Mouse (Mus musculus): ENCODE measurements around the gene Recql. TPM values are rescaled to one million over a fixed set of nuclear protein-coding genes. Genes with fewer than 3 reads are reported as not detected.
A peak's percentile ranks its signal among the peaks of the same experiment; 100 is the strongest.
"Not testable (repeated sequence)": the region's sequence is repeated elsewhere in the genome, so short reads cannot be mapped to it uniquely, and the experiment has no call there.

Gene Recql
- polyA plus RNA-seq, 1 experiment from 2014 or later, result 26.5 TPM

GRCm38 (mm10) chr6:142362036-142362435 lies 24.9 kb downstream of the Recql start:
- no peak overlapping the region for H3K27ac ChIP-seq
- peaks cover 71% of the 10 kb centered on the region for H3K36me3 ChIP-seq
- no peak for ATAC-seq (ENCODE audit: insufficient number of reproducible peaks, low FRiP score, low TSS enrichment, low read depth)
- no peak overlapping the region for H3K9ac ChIP-seq
- WGBS, result 92% methylated on average over 6 of the region's 6 CpGs
- H3K9me3 ChIP-seq, result no peaks in the 10 kb centered on the region
- H3K4me1 ChIP-seq, result no peaks in the 10 kb centered on the region
- H3K27me3 ChIP-seq, result no peaks in the 10 kb centered on the region
- no peak overlapping the region for H3K4me2 ChIP-seq
- no peak overlapping the region for H3K4me3 ChIP-seq

GRCm38 (mm10) chr6:142357106-142357505 lies 29.8 kb downstream of the Recql start:
- Histone ChIP-seq H3K9me3 (no peaks in the 10 kb centered on the region), H3K27ac (no peak overlapping the region), H3K27me3 (no peaks in the 10 kb centered on the region), H3K9ac (no peak overlapping the region), H3K4me3 (no peak overlapping the region), H3K36me3 (peaks cover 73% of the 10 kb centered on the region), H3K4me2 (no peak overlapping the region), H3K4me1 (no peaks in the 10 kb centered on the region)
- ATAC-seq (ENCODE audit: insufficient number of reproducible peaks, low FRiP score, low TSS enrichment, low read depth), result no peak
- WGBS, result 57% methylated on average over 7 of the region's 7 CpGs

GRCm38 (mm10) chr6:142352099-142352498 lies 34.8 kb downstream of the Recql start:
- H3K4me1 ChIP-seq; H3K27ac ChIP-seq; H3K27me3 ChIP-seq; H3K4me3 ChIP-seq; H3K9ac ChIP-seq; ATAC-seq (ENCODE audit: insufficient number of reproducible peaks, low FRiP score, low TSS enrichment, low read depth); H3K9me3 ChIP-seq; H3K4me2 ChIP-seq: not testable (repeated sequence)
- H3K36me3 ChIP-seq, result peaks cover 65% of the 10 kb centered on the region
- WGBS, result 88% methylated on average over 3 of the region's 3 CpGs

- Histone ChIP-seq H3K4me3 (no peak overlapping the region), H3K36me3 (peaks cover 36% of the 10 kb centered on the region), H3K27ac (no peak overlapping the region), H3K27me3 (no peaks in the 10 kb centered on the region), H3K9ac (no peak overlapping the region), H3K9me3 (no peaks in the 10 kb centered on the region), H3K4me1 (no peaks in the 10 kb centered on the region), H3K4me2 (no peak overlapping the region)
- 79% methylated on average over 11 of the region's 11 CpGs for whole genome bisulfite sequencing
- no peak for ATAC-seq (ENCODE audit: insufficient number of reproducible peaks, low FRiP score, low TSS enrichment, low read depth)
Measured at GRCm38 (mm10) chr6:142347431-142348385, 39.2 kb downstream of the Recql start.

- 42% methylated on average over 12 of the region's 12 CpGs for WGBS
Measured at GRCm38 (mm10) chr6:142346181-142347110, 40.4 kb downstream of the Recql start.

GRCm38 (mm10) chr6:142345440-142346038 lies 41.3 kb downstream of the Recql start, which contains the start of gene Pyroxd1:
Gene Pyroxd1 (plus strand): TSS chr6:142345654.
- H3K27me3 ChIP-seq, result no peaks in the 10 kb centered on the region
- H3K36me3 ChIP-seq, result peaks cover 18% of the 10 kb centered on the region
- H3K4me1 ChIP-seq, result no peaks in the 10 kb centered on the region
- H3K27ac ChIP-seq, result peak within 1 kb of the TSS; percentile 88
- peak within 1 kb of the TSS; percentile 49 for H3K4me2 ChIP-seq
- peak within 1 kb of the TSS; percentile 65 for H3K9ac ChIP-seq
- H3K4me3 ChIP-seq, result peak within 1 kb of the TSS; percentile 89
- ATAC-seq (ENCODE audit: insufficient number of reproducible peaks, low FRiP score, low TSS enrichment, low read depth), result peak; percentile 91
- no peaks in the 10 kb centered on the region for H3K9me3 ChIP-seq
- under 1% methylated on average over 47 of the region's 48 CpGs for WGBS

More at GRCm38 (mm10) chr6:142346181-142347110, 40.4 kb downstream of the Recql start:
- Histone ChIP-seq H3K4me2 (peak overlapping the region; percentile 49), H3K4me3 (peak overlapping the region; percentile 89), H3K9ac (peak overlapping the region; percentile 65; the same call in 1 of the 2 replicates), H3K27me3 (no peaks in the 10 kb centered on the region), H3K4me1 (no peaks in the 10 kb centered on the region), H3K27ac (peak overlapping the region; percentile 88; the same call in 1 of the 2 replicates), H3K9me3 (no peaks in the 10 kb centered on the region), H3K36me3 (peaks cover 26% of the 10 kb centered on the region)
- ATAC-seq (ENCODE audit: insufficient number of reproducible peaks, low FRiP score, low TSS enrichment, low read depth), result no peak

- H3K9me3 ChIP-seq, result no peaks in the 10 kb centered on the region
- H3K27ac ChIP-seq, result no peak overlapping the region
- H3K4me2 ChIP-seq, result no peak overlapping the region
- ATAC-seq (ENCODE audit: insufficient number of reproducible peaks, low FRiP score, low TSS enrichment, low read depth), result no peak
- H3K4me3 ChIP-seq, result no peak overlapping the region
- no peaks in the 10 kb centered on the region for H3K4me1 ChIP-seq
- no peaks in the 10 kb centered on the region for H3K27me3 ChIP-seq
- WGBS, result 81% methylated on average over 2 of the region's 2 CpGs
- H3K9ac ChIP-seq, result no peak overlapping the region
- H3K36me3 ChIP-seq, result peaks cover 1% of the 10 kb centered on the region; the same call in 1 of the 2 replicates
Measured at GRCm38 (mm10) chr6:142343561-142343960, 43.3 kb downstream of the Recql start.

GRCm38 (mm10) chr6:142339576-142339975 lies 47.3 kb downstream of the Recql start:
- Histone ChIP-seq H3K36me3 (no peaks in the 10 kb centered on the region), H3K9ac (no peak overlapping the region), H3K4me3 (no peak overlapping the region), H3K27me3 (no peaks in the 10 kb centered on the region), H3K27ac (no peak overlapping the region), H3K4me1 (no peaks in the 10 kb centered on the region), H3K9me3 (no peaks in the 10 kb centered on the region), H3K4me2 (no peak overlapping the region)
- 57% methylated on average over 2 of the region's 2 CpGs for WGBS
- no peak for ATAC-seq (ENCODE audit: insufficient number of reproducible peaks, low FRiP score, low TSS enrichment, low read depth)

GRCm38 (mm10) chr6:142338961-142339360 lies 47.9 kb downstream of the Recql start:
- Histone ChIP-seq H3K4me2 (no peak overlapping the region), H3K27me3 (no peaks in the 10 kb centered on the region), H3K9ac (no peak overlapping the region), H3K36me3 (no peaks in the 10 kb centered on the region), H3K4me3 (no peak overlapping the region), H3K9me3 (no peaks in the 10 kb centered on the region), H3K4me1 (no peaks in the 10 kb centered on the region), H3K27ac (no peak overlapping the region)
- ATAC-seq (ENCODE audit: insufficient number of reproducible peaks, low FRiP score, low TSS enrichment, low read depth), result no peak
- 48% methylated on average over 2 of the region's 2 CpGs for WGBS

GRCm38 (mm10) chr6:142329201-142329600 lies 57.7 kb downstream of the Recql start:
- H3K27ac ChIP-seq, result no peak overlapping the region
- no peak for ATAC-seq (ENCODE audit: insufficient number of reproducible peaks, low FRiP score, low TSS enrichment, low read depth)
- WGBS, result 54% methylated on average over 1 of the region's 1 CpGs

GRCm38 (mm10) chr6:142326598-142326997 lies 60.3 kb downstream of the Recql start:
- H3K4me3 ChIP-seq, result no peak overlapping the region
- ATAC-seq (ENCODE audit: insufficient number of reproducible peaks, low FRiP score, low TSS enrichment, low read depth), result no peak
- WGBS, result 68% methylated on average over 3 of the region's 3 CpGs
- no peaks in the 10 kb centered on the region for H3K4me1 ChIP-seq
- no peaks in the 10 kb centered on the region for H3K36me3 ChIP-seq
- H3K27me3 ChIP-seq, result no peaks in the 10 kb centered on the region
- H3K27ac ChIP-seq, result no peak overlapping the region
- no peak overlapping the region for H3K4me2 ChIP-seq
- no peaks in the 10 kb centered on the region for H3K9me3 ChIP-seq
- no peak overlapping the region for H3K9ac ChIP-seq

More at GRCm38 (mm10) chr6:142329201-142329600, 57.7 kb downstream of the Recql start:
- Histone ChIP-seq H3K4me1 (no peaks in the 10 kb centered on the region), H3K27me3 (no peaks in the 10 kb centered on the region), H3K9me3 (no peaks in the 10 kb centered on the region), H3K4me3 (no peak overlapping the region), H3K9ac (no peak overlapping the region), H3K36me3 (no peaks in the 10 kb centered on the region), H3K4me2 (no peak overlapping the region)

All from limb, embryonic 15.5 days (tissue).